8 mouse cellular contexts compared by ENCODE assay signal in genomic region chr9:58534766-58535165, GRCm38 (mm10). TPM values are rescaled to one million over a fixed set of nuclear protein-coding genes. Genes with fewer than 3 reads are reported as not detected.
DNase-seq lines count a peak whose midpoint lies in the region; ATAC-seq and TF ChIP-seq lines count a peak whose summit lies in the region.

No protein-coding gene starts in this region.

- TF ChIP-seq POLR2A in testis, adult 2 months (IDR thresholded peaks at IDR 0.05; ENCODE audit: control insufficient read depth, low read depth, low read length) = no peak
- no peak for TF ChIP-seq POLR2A in small intestine, adult 2 months (IDR thresholded peaks at IDR 0.05; ENCODE audit: low read depth, low read length)

- H3K4me3 ChIP-seq in testis, adult 2 months (ENCODE audit: control insufficient read depth, low read depth, low read length) = no peak overlapping the region
- H3K4me3 ChIP-seq in small intestine, adult 2 months (ENCODE audit: low read depth, low read length) = no peak overlapping the region

- peak; percentile 66 for DNase-seq in adrenal gland, postnatal 10 days
- DNase-seq in adrenal gland, adult 8-10 months = no peak
- DNase-seq in testis, postnatal 14 days (ENCODE audit: low spot score) = no peak
- peak; percentile 73 for DNase-seq in kidney, postnatal 10 days

- no peaks in the 10 kb centered on the region for H3K27me3 ChIP-seq in testis, adult 2 months (ENCODE audit: control insufficient read depth, insufficient read depth, low read length)
- no peaks in the 10 kb centered on the region for H3K27me3 ChIP-seq in small intestine, adult 2 months (ENCODE audit: control insufficient read depth, insufficient read depth, low read length)

- peak; percentile 28; the same call in 1 of the 2 replicates for TF ChIP-seq CTCF in testis, adult 2 months (IDR thresholded peaks at IDR 0.05; ENCODE audit: control insufficient read depth, insufficient read depth, insufficient replicate concordance, low read depth, low read length)
- TF ChIP-seq CTCF in small intestine, adult 2 months (IDR thresholded peaks at IDR 0.05; ENCODE audit: extremely low read depth, insufficient read length, insufficient replicate concordance, low read depth, low read length) = peak; percentile 19; the same call in 1 of the 2 replicates

- no peak overlapping the region for H3K27ac ChIP-seq in testis, adult 2 months (ENCODE audit: control insufficient read depth, insufficient read depth, low read depth, low read length)
- H3K27ac ChIP-seq in small intestine, adult 2 months (ENCODE audit: insufficient read depth, low read depth, low read length) = no peak overlapping the region

- no peaks in the 10 kb centered on the region for H3K36me3 ChIP-seq in testis, adult 2 months (ENCODE audit: control insufficient read depth, insufficient read depth, low read length)
- peaks cover 2% of the 10 kb centered on the region; the same call in 1 of the 2 replicates for H3K36me3 ChIP-seq in small intestine, adult 2 months (ENCODE audit: control insufficient read depth, insufficient read depth, low read length)

- WGBS in small intestine, adult 2 months = 55% methylated on average over 1 of the region's 1 CpGs

- no peaks in the 10 kb centered on the region for H3K4me1 ChIP-seq in testis, adult 2 months (ENCODE audit: control insufficient read depth, insufficient read depth, low read length)
- H3K4me1 ChIP-seq in small intestine, adult 2 months (ENCODE audit: control insufficient read depth, insufficient read depth, insufficient read length, low read length) = no peaks in the 10 kb centered on the region; the same call in 1 of the 2 replicates

- ATAC-seq in erythroblast, adult 5-6 weeks (replicated peaks; ENCODE audit: low FRiP score, poor library complexity, severe bottlenecking) = peak; percentile 75
- ATAC-seq in megakaryocyte, adult 5-6 weeks (ENCODE audit: poor library complexity, severe bottlenecking) = peak; percentile 61

RNA-seq across cellular contexts. Expression of gene Cd276, which starts 20.5 kb away (rescaled TPM):
- 10 to 100 TPM; 16.2 to 20.9 TPM for total RNA-seq in adrenal gland, postnatal 10 days (2021)
- 10 to 100 TPM; 10.2 to 13.1 (median 10.8) TPM for total RNA-seq in adrenal gland, adult 8-10 months (2022)
- polyA plus RNA-seq in testis, adult 2 months (2012; rRNA removed) = 0.61 and 1.3 TPM in 2 replicates
- total RNA-seq in erythroblast, adult 5-6 weeks (2015; ENCODE audit: low replicate concordance) = not detected in 2 replicates
- not detected in 2 replicates for total RNA-seq in erythroblast, adult 5-6 weeks (2017; ENCODE audit: low replicate concordance)
- total RNA-seq in megakaryocyte, adult 5-6 weeks (2015) = 0.11 and 0.40 TPM in 2 replicates
- total RNA-seq in megakaryocyte, adult 5-6 weeks (2017) = 0.12 and 0.40 TPM in 2 replicates
- polyA plus RNA-seq in small intestine, adult 2 months (2012; rRNA removed) = 3.2 and 4.8 TPM in 2 replicates

RNA-seq across cellular contexts. Expression of gene Insyn1, which starts 46.4 kb away (rescaled TPM):
- total RNA-seq in adrenal gland, postnatal 10 days (2021) = 10 to 100 TPM in 1 of 2 experiments, 1 to 10 TPM in 1; 9.6 to 10.7 TPM
- total RNA-seq in adrenal gland, adult 8-10 months (2022) = 10 to 100 TPM; 10.8 to 13.7 (median 12.4) TPM
- polyA plus RNA-seq in testis, adult 2 months (2012; rRNA removed) = 1.4 and 1.9 TPM in 2 replicates
- total RNA-seq in erythroblast, adult 5-6 weeks (2015; ENCODE audit: low replicate concordance) = not detected in 2 replicates
- total RNA-seq in erythroblast, adult 5-6 weeks (2017; ENCODE audit: low replicate concordance) = not detected in 2 replicates
- total RNA-seq in megakaryocyte, adult 5-6 weeks (2015) = not detected in 2 replicates
- not detected in 2 replicates for total RNA-seq in megakaryocyte, adult 5-6 weeks (2017)
- polyA plus RNA-seq in small intestine, adult 2 months (2012; rRNA removed) = 1.0 and 1.1 TPM in 2 replicates

RNA-seq across cellular contexts. Expression of gene Nptn, which starts 47.3 kb away (rescaled TPM):
- total RNA-seq in adrenal gland, postnatal 10 days (2021) = 100 to 1,000 TPM; 172 to 178 TPM
- 100 to 1,000 TPM; 139 to 182 (median 167) TPM for total RNA-seq in adrenal gland, adult 8-10 months (2022)
- 80.2 and 87.0 TPM in 2 replicates for polyA plus RNA-seq in testis, adult 2 months (2012; rRNA removed)
- 256 and 349 TPM in 2 replicates for total RNA-seq in erythroblast, adult 5-6 weeks (2015; ENCODE audit: low replicate concordance)
- 122 and 135 TPM in 2 replicates for total RNA-seq in erythroblast, adult 5-6 weeks (2017; ENCODE audit: low replicate concordance)
- total RNA-seq in megakaryocyte, adult 5-6 weeks (2015) = 493 and 520 TPM in 2 replicates
- total RNA-seq in megakaryocyte, adult 5-6 weeks (2017) = 221 and 239 TPM in 2 replicates
- polyA plus RNA-seq in small intestine, adult 2 months (2012; rRNA removed) = 166 and 317 TPM in 2 replicates

Comparison
In these comparisons a context has a peak if more than half of its experiments do, and no peak if none do; other contexts are left out.
1. DNase-seq: peak in adrenal gland, postnatal 10 days (single experiment) and kidney, postnatal 10 days (single experiment); none in adrenal gland, adult 8-10 months (single experiment) and testis, postnatal 14 days (single experiment).
2. RNA of gene Cd276, which starts 20.5 kb away (total RNA-seq): 16.2 to 20.9 TPM in adrenal gland, postnatal 10 days and 10.2 to 13.1 TPM in adrenal gland, adult 8-10 months; 0.11 to 0.40 TPM in megakaryocyte, adult 5-6 weeks and not detected in erythroblast, adult 5-6 weeks; every median in the first group is over 4 times any median in the second.
3. RNA of gene Insyn1, which starts 46.4 kb away (total RNA-seq): 10.8 to 13.7 TPM in adrenal gland, adult 8-10 months and 9.6 to 10.7 TPM in adrenal gland, postnatal 10 days; not detected in erythroblast, adult 5-6 weeks and not detected in megakaryocyte, adult 5-6 weeks; every median in the first group is over 10 times any median in the second.